Mouse (Mus musculus): Measurements from ENCODE around the gene Actl6b. TPM values are rescaled to one million over a fixed set of nuclear protein-coding genes. Genes with fewer than 3 reads are reported as not detected.
A peak's percentile ranks its signal among the peaks of the same experiment; 100 is the strongest.

Actl6b gene
- polyA plus RNA-seq, 1 experiment from 2014 or later = 204 TPM

GRCm38 (mm10) chr5:137518436-137518835 lies 34.9 kb upstream of the Actl6b start, which contains the start of gene Gigyf1:
Gene Gigyf1, plus strand, starts transcription at chr5:137518548.
- Histone ChIP-seq H3K4me2 (replicated peaks) (no peak within 1 kb of the TSS), H3K4me3 (replicated peaks; ENCODE audit: low read length) (no peak within 1 kb of the TSS), H3K9ac (no peak within 1 kb of the TSS), H3K36me3 (replicated peaks; ENCODE audit: control insufficient read depth, insufficient read depth) (peaks cover 60% of the 10 kb centered on the region), H3K27ac (no peak within 1 kb of the TSS), H3K27me3 (ENCODE audit: control insufficient read depth, insufficient read depth, low read length) (no peaks in the 10 kb centered on the region), H3K4me1 (replicated peaks; ENCODE audit: control insufficient read depth, insufficient read depth, low read length) (peaks cover 11% of the 10 kb centered on the region), H3K9me3 (ENCODE audit: control insufficient read depth, low read length) (no peaks in the 10 kb centered on the region)
- WGBS = 72% methylated on average over 5 of the region's 5 CpGs
- DNase-seq (ENCODE audit: low spot score) = peak; percentile 24
- ATAC-seq (ENCODE audit: low FRiP score) = no peak

DNA sequence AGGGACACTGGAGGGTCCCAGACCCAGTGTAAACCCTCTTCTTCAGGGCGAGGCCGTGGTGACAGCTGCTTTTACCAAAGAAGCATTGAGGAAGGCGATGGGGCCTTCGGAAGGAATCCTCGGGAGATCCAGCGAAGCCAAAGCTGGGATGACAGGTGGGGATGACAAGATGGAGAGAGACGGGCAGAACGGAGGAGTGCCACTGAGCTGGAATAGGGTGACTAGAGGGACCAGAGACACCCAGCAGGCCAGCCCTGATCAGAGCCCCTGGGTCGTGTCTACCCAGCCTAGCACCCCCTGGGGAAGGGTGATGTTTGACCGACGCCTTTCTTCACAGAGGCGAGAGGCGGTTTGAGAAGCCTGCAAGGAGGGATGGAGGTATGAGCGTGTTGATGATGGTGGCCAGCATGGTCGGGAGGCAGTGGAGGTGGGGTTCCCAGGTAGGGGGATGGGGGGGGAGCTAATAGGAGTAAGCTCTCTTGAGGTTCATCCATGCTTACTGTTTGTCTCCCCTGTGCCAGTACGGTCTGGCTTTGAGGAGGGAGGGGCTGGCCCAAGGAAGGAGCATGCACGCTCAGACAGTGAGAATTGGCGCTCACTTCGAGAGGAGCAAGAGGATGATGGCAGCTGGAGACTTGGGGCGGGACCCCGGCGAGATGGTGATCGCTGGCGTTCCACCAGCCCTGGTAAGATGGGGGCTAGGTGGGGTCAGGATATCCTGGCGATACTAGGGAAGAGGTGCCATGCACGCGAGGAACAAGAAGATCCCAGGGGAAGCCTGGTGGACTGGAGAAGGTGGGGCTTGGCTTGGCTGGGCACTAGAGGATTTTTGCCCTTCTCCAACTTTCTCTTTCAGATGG lies 33.4 kb upstream of the Actl6b start:
- Histone ChIP-seq H3K9ac (no peak overlapping the region), H3K27me3 (ENCODE audit: control insufficient read depth, insufficient read depth, low read length) (no peaks in the 10 kb centered on the region), H3K36me3 (replicated peaks; ENCODE audit: control insufficient read depth, insufficient read depth) (peaks cover 75% of the 10 kb centered on the region), H3K4me3 (replicated peaks; ENCODE audit: low read length) (no peak overlapping the region), H3K4me2 (replicated peaks) (no peak overlapping the region), H3K4me1 (replicated peaks; ENCODE audit: control insufficient read depth, insufficient read depth, low read length) (no peaks in the 10 kb centered on the region), H3K9me3 (ENCODE audit: control insufficient read depth, low read length) (no peaks in the 10 kb centered on the region), H3K27ac (no peak overlapping the region)
- 93% methylated on average over 27 of the region's 27 CpGs for WGBS
- no peak for ATAC-seq (ENCODE audit: low FRiP score)
- DNase-seq (ENCODE audit: low spot score) = no peak

DNA sequence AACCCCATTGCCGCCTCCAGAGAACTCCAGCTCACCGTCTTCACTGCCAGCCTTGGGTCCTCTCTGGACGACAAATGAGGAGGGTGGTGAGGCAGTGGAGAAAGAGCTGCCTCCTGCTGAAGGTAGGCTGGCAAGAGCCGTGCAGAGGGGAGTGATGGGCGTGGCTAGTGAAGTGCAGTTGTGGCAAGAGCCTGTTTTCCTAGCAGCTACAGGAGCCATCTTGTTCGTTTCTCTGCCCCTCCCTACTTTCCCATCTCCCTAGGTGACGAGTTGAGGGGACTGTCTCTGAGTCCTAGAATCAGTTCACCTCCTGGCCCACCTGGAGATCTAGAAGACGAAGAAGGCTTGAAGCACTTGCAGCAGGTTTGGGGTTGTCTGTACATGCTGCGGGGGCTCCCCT lies 31.5 kb upstream of the Actl6b start:
- Histone ChIP-seq H3K4me3 (replicated peaks; ENCODE audit: low read length) (no peak overlapping the region), H3K4me2 (replicated peaks) (no peak overlapping the region), H3K27ac (no peak overlapping the region), H3K9ac (no peak overlapping the region), H3K27me3 (ENCODE audit: control insufficient read depth, insufficient read depth, low read length) (no peaks in the 10 kb centered on the region), H3K4me1 (replicated peaks; ENCODE audit: control insufficient read depth, insufficient read depth, low read length) (no peaks in the 10 kb centered on the region), H3K36me3 (replicated peaks; ENCODE audit: control insufficient read depth, insufficient read depth) (peaks cover 94% of the 10 kb centered on the region), H3K9me3 (ENCODE audit: control insufficient read depth, low read length) (no peaks in the 10 kb centered on the region)
- no peak for ATAC-seq (ENCODE audit: low FRiP score)
- WGBS = 82% methylated on average over 9 of the region's 9 CpGs
- DNase-seq (ENCODE audit: low spot score) = no peak

- no peak overlapping the region for H3K4me3 ChIP-seq (replicated peaks; ENCODE audit: low read length)
- no peaks in the 10 kb centered on the region for H3K9me3 ChIP-seq (ENCODE audit: control insufficient read depth, low read length)
- no peak overlapping the region for H3K9ac ChIP-seq
- ATAC-seq (ENCODE audit: low FRiP score) = no peak
- no peaks in the 10 kb centered on the region for H3K27me3 ChIP-seq (ENCODE audit: control insufficient read depth, insufficient read depth, low read length)
- H3K36me3 ChIP-seq (replicated peaks; ENCODE audit: control insufficient read depth, insufficient read depth) = peaks cover 99% of the 10 kb centered on the region
- no peak for DNase-seq (ENCODE audit: low spot score)
- no peak overlapping the region for H3K27ac ChIP-seq
- H3K4me1 ChIP-seq (replicated peaks; ENCODE audit: control insufficient read depth, insufficient read depth, low read length) = no peaks in the 10 kb centered on the region
- no peak overlapping the region for H3K4me2 ChIP-seq (replicated peaks)
- 76% methylated on average over 11 of the region's 11 CpGs for WGBS
Measured at GRCm38 (mm10) chr5:137522711-137523110, 30.6 kb upstream of the Actl6b start.

- H3K4me2 ChIP-seq (replicated peaks) = no peak overlapping the region
- no peak overlapping the region for H3K9ac ChIP-seq
- no peaks in the 10 kb centered on the region for H3K9me3 ChIP-seq (ENCODE audit: control insufficient read depth, low read length)
- no peaks in the 10 kb centered on the region for H3K4me1 ChIP-seq (replicated peaks; ENCODE audit: control insufficient read depth, insufficient read depth, low read length)
- DNase-seq (ENCODE audit: low spot score) (no peak), ATAC-seq (ENCODE audit: low FRiP score) (no peak)
- H3K27me3 ChIP-seq (ENCODE audit: control insufficient read depth, insufficient read depth, low read length) = no peaks in the 10 kb centered on the region
- H3K4me3 ChIP-seq (replicated peaks; ENCODE audit: low read length) = no peak overlapping the region
- no peak overlapping the region for H3K27ac ChIP-seq
- H3K36me3 ChIP-seq (replicated peaks; ENCODE audit: control insufficient read depth, insufficient read depth) = peaks cover 99% of the 10 kb centered on the region
- 84% methylated on average over 25 of the region's 25 CpGs for whole genome bisulfite sequencing
Measured at GRCm38 (mm10) chr5:137523396-137524250, 29.7 kb upstream of the Actl6b start.

GRCm38 (mm10) chr5:137524251-137524515 lies 29.1 kb upstream of the Actl6b start:
- 80% methylated on average over 8 of the region's 8 CpGs for WGBS
- Histone ChIP-seq H3K27me3 (ENCODE audit: control insufficient read depth, insufficient read depth, low read length) (no peaks in the 10 kb centered on the region), H3K4me3 (replicated peaks; ENCODE audit: low read length) (no peak overlapping the region), H3K9me3 (ENCODE audit: control insufficient read depth, low read length) (no peaks in the 10 kb centered on the region), H3K4me1 (replicated peaks; ENCODE audit: control insufficient read depth, insufficient read depth, low read length) (no peaks in the 10 kb centered on the region), H3K9ac (no peak overlapping the region), H3K27ac (no peak overlapping the region), H3K36me3 (replicated peaks; ENCODE audit: control insufficient read depth, insufficient read depth) (peaks cover 99% of the 10 kb centered on the region), H3K4me2 (replicated peaks) (no peak overlapping the region)
- ATAC-seq (ENCODE audit: low FRiP score) (no peak), DNase-seq (ENCODE audit: low spot score) (peak; percentile 20)

- Histone ChIP-seq H3K27me3 (ENCODE audit: control insufficient read depth, insufficient read depth, low read length) (no peaks in the 10 kb centered on the region), H3K9me3 (ENCODE audit: control insufficient read depth, low read length) (no peaks in the 10 kb centered on the region), H3K4me3 (replicated peaks; ENCODE audit: low read length) (no peak overlapping the region), H3K36me3 (replicated peaks; ENCODE audit: control insufficient read depth, insufficient read depth) (peaks cover 99% of the 10 kb centered on the region), H3K4me1 (replicated peaks; ENCODE audit: control insufficient read depth, insufficient read depth, low read length) (peaks cover 2% of the 10 kb centered on the region; the same call in 1 of the 2 replicates), H3K27ac (no peak overlapping the region), H3K9ac (no peak overlapping the region), H3K4me2 (replicated peaks) (no peak overlapping the region)
- no peak for DNase-seq (ENCODE audit: low spot score)
- 87% methylated on average over 13 of the region's 13 CpGs for WGBS
- no peak for ATAC-seq (ENCODE audit: low FRiP score)
Measured at GRCm38 (mm10) chr5:137524671-137525070, 28.6 kb upstream of the Actl6b start.

GRCm38 (mm10) chr5:137525511-137525910 lies 27.8 kb upstream of the Actl6b start:
- H3K27me3 ChIP-seq (ENCODE audit: control insufficient read depth, insufficient read depth, low read length) = no peaks in the 10 kb centered on the region
- no peak overlapping the region for H3K4me2 ChIP-seq (replicated peaks)
- ATAC-seq (ENCODE audit: low FRiP score) = no peak
- H3K36me3 ChIP-seq (replicated peaks; ENCODE audit: control insufficient read depth, insufficient read depth) = peaks cover 98% of the 10 kb centered on the region
- H3K9me3 ChIP-seq (ENCODE audit: control insufficient read depth, low read length) = no peaks in the 10 kb centered on the region
- H3K9ac ChIP-seq = no peak overlapping the region
- H3K27ac ChIP-seq = no peak overlapping the region
- 76% methylated on average over 16 of the region's 16 CpGs for WGBS
- peaks cover 9% of the 10 kb centered on the region; the same call in 1 of the 2 replicates for H3K4me1 ChIP-seq (replicated peaks; ENCODE audit: control insufficient read depth, insufficient read depth, low read length)
- no peak overlapping the region for H3K4me3 ChIP-seq (replicated peaks; ENCODE audit: low read length)
- DNase-seq (ENCODE audit: low spot score) = no peak

DNA sequence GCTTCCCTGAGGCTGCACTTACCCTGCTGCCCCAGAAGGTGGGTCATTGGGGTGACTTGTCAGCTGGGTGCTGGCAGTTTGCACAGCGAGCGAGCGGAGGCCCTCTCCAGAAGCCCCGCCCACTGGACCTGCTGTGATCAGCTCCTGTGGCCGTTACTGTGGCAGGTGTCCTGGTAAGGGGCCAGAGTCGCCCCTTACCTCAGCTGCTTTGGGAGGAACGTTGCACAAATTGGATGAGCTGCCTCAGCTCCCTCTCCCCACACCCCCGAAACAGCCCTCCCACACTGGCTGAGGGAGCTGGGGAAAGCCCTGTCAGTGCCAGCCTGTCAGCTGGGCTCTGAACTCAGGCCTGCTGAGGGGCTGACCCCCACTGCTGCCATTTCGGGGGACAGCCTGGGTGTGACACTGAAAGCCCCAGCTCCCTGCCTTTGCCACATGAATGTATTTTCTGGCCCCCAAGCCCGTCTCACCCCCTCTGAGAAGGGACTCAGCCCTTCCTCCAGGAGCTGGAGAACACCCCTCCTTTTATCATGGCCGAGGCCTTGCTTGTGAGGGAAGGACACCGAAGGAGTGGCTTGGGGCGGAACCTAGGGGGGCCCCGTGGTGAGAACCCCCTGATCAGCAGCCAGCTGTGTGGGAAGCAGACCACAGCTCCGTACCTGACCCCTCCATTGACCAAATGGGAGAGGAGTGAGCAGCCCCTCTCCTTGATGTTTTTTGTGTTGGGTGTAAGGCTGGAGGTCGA lies 27.0 kb upstream of the Actl6b start:
- no peaks in the 10 kb centered on the region for H3K9me3 ChIP-seq (ENCODE audit: control insufficient read depth, low read length)
- peak overlapping the region; percentile 18; the same call in 1 of the 2 replicates for H3K27ac ChIP-seq
- H3K36me3 ChIP-seq (replicated peaks; ENCODE audit: control insufficient read depth, insufficient read depth) = peaks cover 89% of the 10 kb centered on the region
- no peak overlapping the region for H3K4me2 ChIP-seq (replicated peaks)
- DNase-seq (ENCODE audit: low spot score) (no peak), ATAC-seq (ENCODE audit: low FRiP score) (no peak)
- H3K4me1 ChIP-seq (replicated peaks; ENCODE audit: control insufficient read depth, insufficient read depth, low read length) = peaks cover 9% of the 10 kb centered on the region; the same call in 1 of the 2 replicates
- no peak overlapping the region for H3K4me3 ChIP-seq (replicated peaks; ENCODE audit: low read length)
- H3K9ac ChIP-seq = peak overlapping the region; percentile 20; the same call in 1 of the 2 replicates
- no peaks in the 10 kb centered on the region for H3K27me3 ChIP-seq (ENCODE audit: control insufficient read depth, insufficient read depth, low read length)
- 37% methylated on average over 16 of the region's 16 CpGs for WGBS
